Mouse (Mus musculus) liver, embryonic 14 days (tissue): ENCODE data around the gene Olfml2b. TPM values are rescaled to one million over a fixed set of nuclear protein-coding genes. Genes with fewer than 3 reads are reported as not detected.

Source experiments
- polyA plus RNA-seq: library from polyadenylated mRNA; depleted of rRNA; stranded (reverse); fragments of >200 nt; gene quantifications from 2 replicates; pipeline ENCODE4 v1.2.3, GENCODE M21; 2012; rRNA removed

Olfml2b gene
- 0.91 and 0.98 TPM in 2 replicates for polyA plus RNA-seq

DNA sequence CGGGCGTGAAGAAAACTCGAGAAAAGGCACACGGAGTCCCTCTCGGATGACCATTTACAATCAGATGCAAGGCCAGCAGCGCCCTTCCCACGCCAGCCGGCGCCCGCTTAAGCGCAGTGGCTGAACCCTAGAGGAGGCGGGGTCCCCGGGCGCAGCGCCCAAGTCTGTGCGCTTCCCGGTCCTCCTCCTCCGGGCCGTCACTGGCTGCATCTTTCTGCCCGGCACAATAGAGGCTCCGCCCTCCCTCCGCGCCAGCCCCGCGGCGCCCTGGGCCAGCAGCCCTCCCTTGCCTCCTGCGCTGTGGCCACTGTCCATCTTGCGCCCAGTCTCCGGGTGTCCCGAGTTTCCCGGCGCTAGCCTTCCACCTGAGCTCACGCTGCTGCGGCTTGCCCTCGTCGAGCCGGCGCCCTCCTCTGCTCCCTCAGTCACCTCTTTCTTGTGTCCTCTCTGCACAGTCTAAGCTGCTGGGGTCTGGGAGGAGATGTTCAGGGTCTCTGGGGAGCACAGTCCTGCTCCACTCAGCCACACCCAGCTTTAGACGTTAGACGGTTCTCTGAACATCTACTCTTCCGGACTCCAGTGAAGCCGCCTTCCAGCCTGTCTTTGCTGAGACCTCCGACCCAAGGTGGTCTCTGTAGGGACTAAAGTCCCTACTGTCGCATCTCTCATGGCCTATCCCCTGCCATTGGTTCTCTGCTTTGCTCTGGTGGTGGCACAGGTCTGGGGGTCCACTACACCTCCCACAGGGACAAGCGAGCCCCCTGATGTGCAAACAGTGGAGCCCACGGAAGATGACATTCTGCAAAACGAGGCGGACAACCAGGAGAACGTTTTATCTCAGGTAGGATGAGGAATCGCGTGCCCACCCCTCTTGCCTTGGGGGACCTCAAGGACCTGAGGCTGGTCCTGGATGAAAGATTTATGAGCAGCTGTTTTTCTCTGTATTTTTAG is at the start of gene Olfml2b:
Gene Olfml2b, plus strand, starts transcription at position 278 of the 951 bp plus-strand sequence.

Other genes starting within 250 kb of the Olfml2b start
- 1.5 and 1.7 TPM in 2 replicates for gene Nos1ap, start 54.7 kb upstream of the Olfml2b start, polyA plus RNA-seq
- gene Atf6, start 223.2 kb downstream of the Olfml2b start, polyA plus RNA-seq = 4.7 and 5.5 TPM in 2 replicates
- gene Gm26620, start 240.5 kb downstream of the Olfml2b start, polyA plus RNA-seq = 0.33 and 0.44 TPM in 2 replicates
- 13.8 and 16.3 TPM in 2 replicates for gene Dusp12, start 241.0 kb downstream of the Olfml2b start, polyA plus RNA-seq